Mouse (Mus musculus): ENCODE data around the gene Atrn. TPM values are rescaled to one million over a fixed set of nuclear protein-coding genes. Genes with fewer than 3 reads are reported as not detected.

The Atrn gene
- polyA plus RNA-seq, 1 experiment from 2014 or later, result 13.6 TPM

GRCm38 (mm10) chr2:130971030-130971429, 64.7 kb downstream of the Atrn start:
- Histone ChIP-seq H3K27ac (no peak overlapping the region), H3K4me1 (no peaks in the 10 kb centered on the region), H3K9me3 (no peaks in the 10 kb centered on the region), H3K9ac (no peak overlapping the region), H3K36me3 (peaks cover 17% of the 10 kb centered on the region; the same call in 1 of the 2 replicates), H3K4me2 (replicated peaks) (no peak overlapping the region), H3K4me3 (no peak overlapping the region), H3K27me3 (replicated peaks) (no peaks in the 10 kb centered on the region)
- ATAC-seq (ENCODE audit: low FRiP score, low read depth), result no peak
- 92% methylated on average over 4 of the region's 4 CpGs for WGBS

GRCm38 (mm10) chr2:130972386-130972785, 66.1 kb downstream of the Atrn start:
- H3K27ac ChIP-seq, result no peak overlapping the region
- H3K36me3 ChIP-seq, result peaks cover 17% of the 10 kb centered on the region; the same call in 1 of the 2 replicates
- no peaks in the 10 kb centered on the region for H3K9me3 ChIP-seq
- H3K4me2 ChIP-seq (replicated peaks), result no peak overlapping the region
- H3K4me3 ChIP-seq, result no peak overlapping the region
- H3K9ac ChIP-seq, result no peak overlapping the region
- no peak for ATAC-seq (ENCODE audit: low FRiP score, low read depth)
- no peaks in the 10 kb centered on the region for H3K4me1 ChIP-seq
- 98% methylated on average over 4 of the region's 4 CpGs for WGBS
- no peaks in the 10 kb centered on the region for H3K27me3 ChIP-seq (replicated peaks)

- Histone ChIP-seq H3K4me3 (no peak overlapping the region), H3K27me3 (replicated peaks) (no peaks in the 10 kb centered on the region), H3K4me2 (replicated peaks) (no peak overlapping the region), H3K36me3 (peaks cover 20% of the 10 kb centered on the region; the same call in 1 of the 2 replicates), H3K9me3 (no peaks in the 10 kb centered on the region), H3K4me1 (no peaks in the 10 kb centered on the region), H3K9ac (no peak overlapping the region), H3K27ac (no peak overlapping the region)
- ATAC-seq (ENCODE audit: low FRiP score, low read depth), result no peak
- 64% methylated on average over 1 of the region's 1 CpGs for WGBS
Measured at GRCm38 (mm10) chr2:130974928-130975327, 68.6 kb downstream of the Atrn start.

- Histone ChIP-seq H3K4me2 (replicated peaks) (no peak overlapping the region), H3K27ac (no peak overlapping the region), H3K27me3 (replicated peaks) (no peaks in the 10 kb centered on the region), H3K9me3 (no peaks in the 10 kb centered on the region), H3K4me1 (no peaks in the 10 kb centered on the region), H3K4me3 (no peak overlapping the region), H3K9ac (no peak overlapping the region), H3K36me3 (peaks cover 27% of the 10 kb centered on the region)
- no peak for ATAC-seq (ENCODE audit: low FRiP score, low read depth)
Measured at GRCm38 (mm10) chr2:130977589-130977988, 71.3 kb downstream of the Atrn start.

- H3K27ac ChIP-seq, result no peak overlapping the region
Measured at GRCm38 (mm10) chr2:130978058-130978847, 72.0 kb downstream of the Atrn start.

GRCm38 (mm10) chr2:130979138-130979537, 72.8 kb downstream of the Atrn start:
- H3K27ac ChIP-seq, result no peak overlapping the region
- H3K4me3 ChIP-seq, result no peak overlapping the region
- no peak overlapping the region for H3K9ac ChIP-seq
- no peaks in the 10 kb centered on the region for H3K9me3 ChIP-seq
- H3K27me3 ChIP-seq (replicated peaks), result no peaks in the 10 kb centered on the region
- no peak overlapping the region for H3K4me2 ChIP-seq (replicated peaks)
- no peak for ATAC-seq (ENCODE audit: low FRiP score, low read depth)
- H3K36me3 ChIP-seq, result peaks cover 29% of the 10 kb centered on the region
- H3K4me1 ChIP-seq, result no peaks in the 10 kb centered on the region

More at GRCm38 (mm10) chr2:130978058-130978847, 72.0 kb downstream of the Atrn start:
- no peaks in the 10 kb centered on the region for H3K27me3 ChIP-seq (replicated peaks)
- 84% methylated on average over 10 of the region's 10 CpGs for WGBS
- no peak for ATAC-seq (ENCODE audit: low FRiP score, low read depth)
- H3K4me2 ChIP-seq (replicated peaks), result no peak overlapping the region
- no peaks in the 10 kb centered on the region for H3K9me3 ChIP-seq
- no peak overlapping the region for H3K4me3 ChIP-seq
- H3K9ac ChIP-seq, result no peak overlapping the region
- no peaks in the 10 kb centered on the region for H3K4me1 ChIP-seq
- peaks cover 33% of the 10 kb centered on the region for H3K36me3 ChIP-seq

- no peak overlapping the region for H3K4me2 ChIP-seq (replicated peaks)
- no peak overlapping the region for H3K27ac ChIP-seq
- no peaks in the 10 kb centered on the region for H3K27me3 ChIP-seq (replicated peaks)
- H3K9ac ChIP-seq, result no peak overlapping the region
- ATAC-seq (ENCODE audit: low FRiP score, low read depth), result no peak
- H3K36me3 ChIP-seq, result peaks cover 17% of the 10 kb centered on the region; the same call in 1 of the 2 replicates
- no peaks in the 10 kb centered on the region for H3K4me1 ChIP-seq
- WGBS, result 93% methylated on average over 2 of the region's 2 CpGs
- H3K9me3 ChIP-seq, result no peaks in the 10 kb centered on the region
- no peak overlapping the region for H3K4me3 ChIP-seq
Measured at GRCm38 (mm10) chr2:130992818-130993217, 86.5 kb downstream of the Atrn start.

- no peaks in the 10 kb centered on the region for H3K9me3 ChIP-seq
- peaks cover 28% of the 10 kb centered on the region for H3K36me3 ChIP-seq
- no peak overlapping the region for H3K4me3 ChIP-seq
- H3K27ac ChIP-seq, result no peak overlapping the region
- no peak overlapping the region for H3K9ac ChIP-seq
- H3K4me2 ChIP-seq (replicated peaks), result no peak overlapping the region
- 88% methylated on average over 2 of the region's 2 CpGs for WGBS
- no peak for ATAC-seq (ENCODE audit: low FRiP score, low read depth)
- no peaks in the 10 kb centered on the region for H3K27me3 ChIP-seq (replicated peaks)
- H3K4me1 ChIP-seq, result no peaks in the 10 kb centered on the region
Measured at GRCm38 (mm10) chr2:131009123-131009522, 102.8 kb downstream of the Atrn start.

GRCm38 (mm10) chr2:131010566-131010965, 104.3 kb downstream of the Atrn start:
- Histone ChIP-seq H3K36me3 (peaks cover 28% of the 10 kb centered on the region), H3K4me1 (no peaks in the 10 kb centered on the region), H3K27me3 (replicated peaks) (no peaks in the 10 kb centered on the region), H3K27ac (no peak overlapping the region), H3K4me3 (no peak overlapping the region), H3K9ac (no peak overlapping the region), H3K9me3 (no peaks in the 10 kb centered on the region), H3K4me2 (replicated peaks) (no peak overlapping the region)
- WGBS, result 92% methylated on average over 1 of the region's 1 CpGs
- no peak for ATAC-seq (ENCODE audit: low FRiP score, low read depth)

- H3K27ac ChIP-seq, result no peak overlapping the region
- H3K27me3 ChIP-seq (replicated peaks), result no peaks in the 10 kb centered on the region
- H3K4me3 ChIP-seq, result no peak overlapping the region
- no peak for ATAC-seq (ENCODE audit: low FRiP score, low read depth)
- no peak overlapping the region for H3K4me2 ChIP-seq (replicated peaks)
- no peaks in the 10 kb centered on the region for H3K9me3 ChIP-seq
- H3K36me3 ChIP-seq, result peaks cover 51% of the 10 kb centered on the region
- H3K4me1 ChIP-seq, result no peaks in the 10 kb centered on the region
- no peak overlapping the region for H3K9ac ChIP-seq
- WGBS, result 93% methylated on average over 2 of the region's 2 CpGs
Measured at GRCm38 (mm10) chr2:131025230-131025629, 118.9 kb downstream of the Atrn start.

- ATAC-seq (ENCODE audit: low FRiP score, low read depth), result no peak
- H3K36me3 ChIP-seq, result peaks cover 43% of the 10 kb centered on the region
- H3K27me3 ChIP-seq (replicated peaks), result no peaks in the 10 kb centered on the region
- H3K4me2 ChIP-seq (replicated peaks), result no peak overlapping the region
- no peak overlapping the region for H3K27ac ChIP-seq
- 87% methylated on average over 3 of the region's 3 CpGs for WGBS
- H3K9me3 ChIP-seq, result no peaks in the 10 kb centered on the region
- H3K4me1 ChIP-seq, result no peaks in the 10 kb centered on the region
- no peak overlapping the region for H3K9ac ChIP-seq
- no peak overlapping the region for H3K4me3 ChIP-seq
Measured at GRCm38 (mm10) chr2:131026941-131027340, 120.6 kb downstream of the Atrn start.

GRCm38 (mm10) chr2:131029065-131029935, 123.0 kb downstream of the Atrn start:
- H3K9me3 ChIP-seq, result no peaks in the 10 kb centered on the region
- H3K4me3 ChIP-seq, result no peak overlapping the region
- no peaks in the 10 kb centered on the region for H3K4me1 ChIP-seq
- no peak overlapping the region for H3K9ac ChIP-seq
- H3K27me3 ChIP-seq (replicated peaks), result no peaks in the 10 kb centered on the region
- ATAC-seq (ENCODE audit: low FRiP score, low read depth), result no peak
- no peak overlapping the region for H3K4me2 ChIP-seq (replicated peaks)
- 85% methylated on average over 9 of the region's 9 CpGs for WGBS
- peaks cover 27% of the 10 kb centered on the region for H3K36me3 ChIP-seq
- no peak overlapping the region for H3K27ac ChIP-seq
